Mouse (Mus musculus): ENCODE data around the gene Mms22l. TPM values are rescaled to one million over a fixed set of nuclear protein-coding genes. Genes with fewer than 3 reads are reported as not detected.
"Not testable (repeated sequence)": the region's sequence is repeated elsewhere in the genome, so short reads cannot be mapped to it uniquely, and the experiment has no call there.

Mms22l gene
- polyA plus RNA-seq, 1 experiment from 2014 or later, result 22.7 TPM

GRCm38 (mm10) chr4:24626686-24627085 lies 130.4 kb downstream of the Mms22l start:
- ATAC-seq (ENCODE audit: low read depth), result no peak
- Histone ChIP-seq H3K36me3 (ENCODE audit: control insufficient read depth, insufficient read depth, low read length) (no peaks in the 10 kb centered on the region), H3K4me2 (ENCODE audit: low read depth, low read length) (no peak overlapping the region), H3K4me1 (ENCODE audit: control insufficient read depth, insufficient read depth, low read length) (peaks cover 11% of the 10 kb centered on the region; the same call in 1 of the 2 replicates), H3K9me3 (ENCODE audit: control insufficient read depth, low read length) (no peaks in the 10 kb centered on the region), H3K4me3 (ENCODE audit: low read depth, low read length) (no peak overlapping the region), H3K27me3 (replicated peaks; ENCODE audit: control insufficient read depth, insufficient read depth, low read length) (no peaks in the 10 kb centered on the region), H3K9ac (ENCODE audit: low read depth, low read length) (no peak overlapping the region), H3K27ac (replicated peaks; ENCODE audit: low read depth, low read length) (no peak overlapping the region)
- 50% methylated on average over 4 of the region's 4 CpGs for WGBS
- DNase-seq (ENCODE audit: low spot score), result peak; percentile 54

- no peak overlapping the region for H3K4me3 ChIP-seq (ENCODE audit: low read depth, low read length)
- no peaks in the 10 kb centered on the region for H3K9me3 ChIP-seq (ENCODE audit: control insufficient read depth, low read length)
- H3K9ac ChIP-seq (ENCODE audit: low read depth, low read length), result no peak overlapping the region
- H3K4me1 ChIP-seq (ENCODE audit: control insufficient read depth, insufficient read depth, low read length), result peaks cover 11% of the 10 kb centered on the region; the same call in 1 of the 2 replicates
- H3K36me3 ChIP-seq (ENCODE audit: control insufficient read depth, insufficient read depth, low read length), result no peaks in the 10 kb centered on the region
- WGBS, result 30% methylated on average over 1 of the region's 1 CpGs
- no peak overlapping the region for H3K4me2 ChIP-seq (ENCODE audit: low read depth, low read length)
- H3K27ac ChIP-seq (replicated peaks; ENCODE audit: low read depth, low read length), result no peak overlapping the region
- no peak for ATAC-seq (ENCODE audit: low read depth)
- no peak for DNase-seq (ENCODE audit: low spot score)
- no peaks in the 10 kb centered on the region for H3K27me3 ChIP-seq (replicated peaks; ENCODE audit: control insufficient read depth, insufficient read depth, low read length)
Measured at GRCm38 (mm10) chr4:24627871-24628270, 131.6 kb downstream of the Mms22l start.

- WGBS, result 33% methylated on average over 2 of the region's 2 CpGs
- Histone ChIP-seq H3K9me3 (ENCODE audit: control insufficient read depth, low read length) (no peaks in the 10 kb centered on the region), H3K27ac (replicated peaks; ENCODE audit: low read depth, low read length) (no peak overlapping the region; the same call in 1 of the 2 replicates), H3K9ac (ENCODE audit: low read depth, low read length) (no peak overlapping the region), H3K4me2 (ENCODE audit: low read depth, low read length) (no peak overlapping the region), H3K27me3 (replicated peaks; ENCODE audit: control insufficient read depth, insufficient read depth, low read length) (no peaks in the 10 kb centered on the region), H3K36me3 (ENCODE audit: control insufficient read depth, insufficient read depth, low read length) (no peaks in the 10 kb centered on the region), H3K4me1 (ENCODE audit: control insufficient read depth, insufficient read depth, low read length) (peaks cover 11% of the 10 kb centered on the region; the same call in 1 of the 2 replicates), H3K4me3 (ENCODE audit: low read depth, low read length) (no peak overlapping the region)
- ATAC-seq (ENCODE audit: low read depth) (no peak), DNase-seq (ENCODE audit: low spot score) (peak; percentile 75)
Measured at GRCm38 (mm10) chr4:24630430-24630829, 134.2 kb downstream of the Mms22l start.

- Histone ChIP-seq H3K4me3 (ENCODE audit: low read depth, low read length) (no peak overlapping the region), H3K9ac (ENCODE audit: low read depth, low read length) (no peak overlapping the region), H3K4me1 (ENCODE audit: control insufficient read depth, insufficient read depth, low read length) (peaks cover 11% of the 10 kb centered on the region; the same call in 1 of the 2 replicates), H3K9me3 (ENCODE audit: control insufficient read depth, low read length) (no peaks in the 10 kb centered on the region), H3K27me3 (replicated peaks; ENCODE audit: control insufficient read depth, insufficient read depth, low read length) (no peaks in the 10 kb centered on the region), H3K27ac (replicated peaks; ENCODE audit: low read depth, low read length) (no peak overlapping the region), H3K36me3 (ENCODE audit: control insufficient read depth, insufficient read depth, low read length) (no peaks in the 10 kb centered on the region), H3K4me2 (ENCODE audit: low read depth, low read length) (no peak overlapping the region)
- ATAC-seq (ENCODE audit: low read depth) (no peak), DNase-seq (ENCODE audit: low spot score) (no peak)
- 59% methylated on average over 9 of the region's 9 CpGs for WGBS
Measured at GRCm38 (mm10) chr4:24631177-24631911, 135.1 kb downstream of the Mms22l start.

GRCm38 (mm10) chr4:24642306-24642705 lies 146.1 kb downstream of the Mms22l start:
- WGBS, result 77% methylated on average over 2 of the region's 2 CpGs
- DNase-seq (ENCODE audit: low spot score), result no peak
- Histone ChIP-seq H3K9me3 (ENCODE audit: control insufficient read depth, low read length) (no peaks in the 10 kb centered on the region), H3K4me1 (ENCODE audit: control insufficient read depth, insufficient read depth, low read length) (no peaks in the 10 kb centered on the region), H3K4me2 (ENCODE audit: low read depth, low read length) (no peak overlapping the region), H3K27ac (replicated peaks; ENCODE audit: low read depth, low read length) (no peak overlapping the region), H3K4me3 (ENCODE audit: low read depth, low read length) (no peak overlapping the region), H3K36me3 (ENCODE audit: control insufficient read depth, insufficient read depth, low read length) (no peaks in the 10 kb centered on the region), H3K9ac (ENCODE audit: low read depth, low read length) (no peak overlapping the region), H3K27me3 (replicated peaks; ENCODE audit: control insufficient read depth, insufficient read depth, low read length) (no peaks in the 10 kb centered on the region)
- no peak for ATAC-seq (ENCODE audit: low read depth)

GRCm38 (mm10) chr4:24644735-24645134 lies 148.5 kb downstream of the Mms22l start:
- not testable (repeated sequence) for DNase-seq (ENCODE audit: low spot score); ATAC-seq (ENCODE audit: low read depth); H3K4me3 ChIP-seq (ENCODE audit: low read depth, low read length); H3K36me3 ChIP-seq (ENCODE audit: control insufficient read depth, insufficient read depth, low read length); H3K9me3 ChIP-seq (ENCODE audit: control insufficient read depth, low read length); H3K4me2 ChIP-seq (ENCODE audit: low read depth, low read length); H3K4me1 ChIP-seq (ENCODE audit: control insufficient read depth, insufficient read depth, low read length); H3K27me3 ChIP-seq (replicated peaks; ENCODE audit: control insufficient read depth, insufficient read depth, low read length); H3K27ac ChIP-seq (replicated peaks; ENCODE audit: low read depth, low read length); H3K9ac ChIP-seq (ENCODE audit: low read depth, low read length)
- WGBS, result 91% methylated on average over 6 of the region's 8 CpGs

Measured in embryonic facial prominence, embryonic 14.5 days (tissue).